Mouse (Mus musculus): ENCODE results near the gene 4930523C07Rik. TPM values are rescaled to one million over a fixed set of nuclear protein-coding genes. Genes with fewer than 3 reads are reported as not detected.
A peak's percentile ranks its signal among the peaks of the same experiment; 100 is the strongest.

Gene 4930523C07Rik
- polyA plus RNA-seq, 1 experiment from 2014 or later = 20.2 TPM

DNA sequence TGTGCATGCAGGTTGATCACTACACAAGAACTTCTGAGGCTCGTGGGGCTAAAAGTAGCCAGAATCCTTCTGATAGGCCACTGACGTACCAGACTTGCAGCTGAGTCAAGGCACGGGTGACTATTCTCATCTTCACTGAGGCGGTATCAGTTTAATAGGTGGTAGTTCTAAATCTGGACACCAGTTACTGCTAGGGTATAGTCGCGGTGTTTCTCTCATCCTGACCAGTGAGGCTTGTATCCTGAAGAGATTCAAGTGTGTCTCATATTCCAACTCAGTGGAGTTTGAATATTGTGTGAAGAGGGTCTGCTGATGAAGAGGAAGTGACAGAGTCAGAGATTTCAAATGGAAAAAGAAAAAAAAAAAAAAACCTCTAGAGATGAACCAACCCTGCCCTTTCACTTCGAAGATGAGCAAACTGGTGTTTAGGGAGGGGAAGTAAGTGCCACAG lies 3.3 kb downstream of the 4930523C07Rik start:
- Histone ChIP-seq H3K27ac (ENCODE audit: low read depth) (no peak overlapping the region), H3K36me3 (ENCODE audit: insufficient read depth) (no peaks in the 10 kb centered on the region), H3K4me2 (no peak overlapping the region), H3K4me1 (ENCODE audit: insufficient read depth) (peaks cover 9% of the 10 kb centered on the region; the same call in 1 of the 2 replicates), H3K9me3 (ENCODE audit: low read depth, low read length) (no peaks in the 10 kb centered on the region), H3K27me3 (ENCODE audit: insufficient read depth, low read length) (no peaks in the 10 kb centered on the region), H3K4me3 (ENCODE audit: low read depth, low read length) (no peak overlapping the region), H3K9ac (no peak overlapping the region)
- 84% methylated on average over 7 of the region's 7 CpGs for WGBS
- ATAC-seq (ENCODE audit: insufficient read depth) (no peak), DNase-seq (no peak)
- no peak for TF ChIP-seq CTCF (IDR thresholded peaks at IDR 0.05; ENCODE audit: low read depth)

DNA sequence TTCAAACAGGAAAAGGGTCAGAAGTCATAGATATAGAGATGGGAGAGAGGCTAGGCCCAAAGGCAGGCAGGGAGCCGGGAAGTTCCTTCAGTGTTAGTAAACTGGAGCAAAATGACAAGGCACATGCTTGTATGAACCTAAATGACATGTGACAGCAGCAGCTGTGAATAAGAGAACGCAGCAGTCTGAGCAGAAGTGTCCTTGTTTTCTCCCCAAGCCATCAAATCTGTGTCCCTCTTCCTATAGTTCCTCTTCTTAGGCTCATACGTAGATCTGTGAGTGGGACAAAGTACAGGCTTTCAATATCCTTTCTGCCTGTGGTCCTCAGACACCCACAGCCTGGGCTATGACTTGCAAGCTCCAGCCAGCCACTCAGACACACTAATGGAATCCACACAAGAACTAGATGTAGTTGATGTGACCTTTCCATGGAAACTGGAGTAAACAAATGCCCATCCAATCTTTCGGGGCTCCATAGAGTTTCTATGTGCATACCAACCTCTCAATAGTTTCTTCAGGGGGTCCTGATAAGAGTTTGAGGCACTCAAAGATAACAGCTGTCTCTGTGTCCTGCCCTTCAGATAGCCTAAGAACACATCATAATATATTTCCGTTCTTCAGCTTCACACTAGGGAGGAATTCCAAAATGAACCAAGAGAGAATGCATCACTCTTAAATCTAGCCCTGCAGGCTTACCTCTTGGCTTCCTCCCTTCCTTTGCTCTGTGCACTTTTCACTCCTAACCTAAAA lies 5.1 kb downstream of the 4930523C07Rik start:
- WGBS = 41% methylated on average over 5 of the region's 5 CpGs
- Histone ChIP-seq H3K27me3 (ENCODE audit: insufficient read depth, low read length) (no peaks in the 10 kb centered on the region), H3K4me1 (ENCODE audit: insufficient read depth) (peaks cover 4% of the 10 kb centered on the region; the same call in 1 of the 2 replicates), H3K4me2 (no peak overlapping the region), H3K9me3 (ENCODE audit: low read depth, low read length) (no peaks in the 10 kb centered on the region), H3K27ac (ENCODE audit: low read depth) (peak overlapping the region; percentile 30; the same call in 1 of the 2 replicates), H3K4me3 (ENCODE audit: low read depth, low read length) (no peak overlapping the region), H3K36me3 (ENCODE audit: insufficient read depth) (no peaks in the 10 kb centered on the region), H3K9ac (no peak overlapping the region)
- peak; percentile 19 for DNase-seq
- ATAC-seq (ENCODE audit: insufficient read depth) = no peak
- no peak for TF ChIP-seq CTCF (IDR thresholded peaks at IDR 0.05; ENCODE audit: low read depth)

GRCm38 (mm10) chr1:160050898-160051297 lies 6.7 kb downstream of the 4930523C07Rik start:
- no peaks in the 10 kb centered on the region for H3K27me3 ChIP-seq (ENCODE audit: insufficient read depth, low read length)
- H3K4me3 ChIP-seq (ENCODE audit: low read depth, low read length) = no peak overlapping the region
- H3K4me1 ChIP-seq (ENCODE audit: insufficient read depth) = peaks cover 4% of the 10 kb centered on the region; the same call in 1 of the 2 replicates
- DNase-seq (no peak), ATAC-seq (ENCODE audit: insufficient read depth) (no peak)
- H3K9ac ChIP-seq = no peak overlapping the region
- no peak for TF ChIP-seq CTCF (IDR thresholded peaks at IDR 0.05; ENCODE audit: low read depth)
- no peaks in the 10 kb centered on the region for H3K36me3 ChIP-seq (ENCODE audit: insufficient read depth)
- WGBS = 85% methylated on average over 6 of the region's 6 CpGs
- no peaks in the 10 kb centered on the region for H3K9me3 ChIP-seq (ENCODE audit: low read depth, low read length)
- no peak overlapping the region for H3K4me2 ChIP-seq
- no peak overlapping the region for H3K27ac ChIP-seq (ENCODE audit: low read depth)

- WGBS = 92% methylated on average over 2 of the region's 2 CpGs
- ATAC-seq (ENCODE audit: insufficient read depth) = no peak
- TF ChIP-seq CTCF (IDR thresholded peaks at IDR 0.05; ENCODE audit: low read depth) = no peak
- no peaks in the 10 kb centered on the region for H3K9me3 ChIP-seq (ENCODE audit: low read depth, low read length)
- no peak overlapping the region for H3K4me3 ChIP-seq (ENCODE audit: low read depth, low read length)
- no peaks in the 10 kb centered on the region for H3K27me3 ChIP-seq (ENCODE audit: insufficient read depth, low read length)
- H3K9ac ChIP-seq = no peak overlapping the region
- no peak for DNase-seq
- H3K27ac ChIP-seq (ENCODE audit: low read depth) = no peak overlapping the region
- H3K4me2 ChIP-seq = no peak overlapping the region
- no peaks in the 10 kb centered on the region for H3K36me3 ChIP-seq (ENCODE audit: insufficient read depth)
- H3K4me1 ChIP-seq (ENCODE audit: insufficient read depth) = peaks cover 4% of the 10 kb centered on the region; the same call in 1 of the 2 replicates
These were observed 8.6 kb downstream of the 4930523C07Rik start for GRCm38 (mm10) chr1:160052556-160053315.

GRCm38 (mm10) chr1:160053510-160054305 lies 9.5 kb downstream of the 4930523C07Rik start:
- no peak for TF ChIP-seq CTCF (IDR thresholded peaks at IDR 0.05; ENCODE audit: low read depth)

DNA sequence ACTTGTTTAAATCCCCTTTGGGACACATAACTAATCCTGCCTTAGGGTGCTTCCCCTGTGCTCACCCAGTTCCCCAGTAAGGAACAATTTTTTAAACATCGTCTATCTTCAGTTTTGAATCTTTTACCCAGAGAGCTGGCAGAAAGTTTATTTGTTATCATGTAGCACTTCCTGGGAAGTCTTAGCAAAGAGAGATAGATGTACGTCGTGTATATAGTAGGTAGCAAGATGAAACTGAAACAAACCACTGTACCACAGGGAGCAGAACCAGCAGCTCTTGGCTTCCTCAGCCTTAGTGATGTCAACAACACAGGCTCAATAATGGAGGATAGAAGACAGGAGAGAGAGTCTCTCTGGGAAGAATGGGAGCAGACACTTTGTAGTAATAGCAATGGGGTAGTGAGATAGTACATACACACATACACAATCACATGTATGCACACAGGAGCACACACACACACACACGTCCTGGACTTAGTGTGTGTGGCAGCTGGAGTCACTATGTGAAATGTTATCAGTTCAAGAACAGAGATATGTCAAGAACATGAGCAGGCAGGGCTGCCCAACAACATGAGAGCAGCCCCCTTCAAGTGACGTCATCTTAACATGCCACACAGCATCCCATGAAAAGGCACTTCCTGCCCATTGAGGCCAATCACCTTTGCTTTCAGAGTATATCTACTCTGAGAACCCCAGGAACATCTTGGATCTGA lies 10.3 kb downstream of the 4930523C07Rik start:
- Histone ChIP-seq H3K27me3 (ENCODE audit: insufficient read depth, low read length) (no peaks in the 10 kb centered on the region), H3K4me1 (ENCODE audit: insufficient read depth) (no peaks in the 10 kb centered on the region; the same call in 1 of the 2 replicates), H3K36me3 (ENCODE audit: insufficient read depth) (no peaks in the 10 kb centered on the region), H3K4me2 (no peak overlapping the region), H3K9me3 (ENCODE audit: low read depth, low read length) (no peaks in the 10 kb centered on the region), H3K4me3 (ENCODE audit: low read depth, low read length) (no peak overlapping the region), H3K27ac (ENCODE audit: low read depth) (no peak overlapping the region), H3K9ac (no peak overlapping the region)
- 46% methylated on average over 5 of the region's 5 CpGs for WGBS
- no peak for DNase-seq
- no peak for TF ChIP-seq CTCF (IDR thresholded peaks at IDR 0.05; ENCODE audit: low read depth)
- ATAC-seq (ENCODE audit: insufficient read depth) = no peak

More at GRCm38 (mm10) chr1:160053510-160054305, 9.5 kb downstream of the 4930523C07Rik start:
- Histone ChIP-seq H3K4me3 (ENCODE audit: low read depth, low read length) (no peak overlapping the region), H3K27me3 (ENCODE audit: insufficient read depth, low read length) (no peaks in the 10 kb centered on the region), H3K27ac (ENCODE audit: low read depth) (no peak overlapping the region), H3K4me1 (ENCODE audit: insufficient read depth) (no peaks in the 10 kb centered on the region; the same call in 1 of the 2 replicates), H3K9me3 (ENCODE audit: low read depth, low read length) (no peaks in the 10 kb centered on the region), H3K36me3 (ENCODE audit: insufficient read depth) (no peaks in the 10 kb centered on the region), H3K4me2 (no peak overlapping the region), H3K9ac (no peak overlapping the region)
- WGBS = 52% methylated on average over 5 of the region's 5 CpGs
- ATAC-seq (ENCODE audit: insufficient read depth) (0 out of 2 replicates have a peak, but pooled peaks have one; percentile 29), DNase-seq (peak; percentile 21)
